Mouse (Mus musculus): ENCODE results near the gene Amotl1.

- TF ChIP-seq NANOG (IDR thresholded peaks at IDR 0.05; ENCODE audit: borderline replicate concordance, low read length) = no peak
- TF ChIP-seq CTCF (conservative IDR thresholded peaks at IDR 0.05; ENCODE audit: low read length) = no peak
Observed at GRCm38 (mm10) chr9:14612588-14612987, 32.3 kb downstream of the Amotl1 start.

All from E14TG2a.4 (cell line).